Mouse (Mus musculus) liver, embryonic 14.5 days (tissue): ENCODE results near the gene Rpl13.

Experiments used
- CTCF ChIP-seq: IDR thresholded peaks from 2 replicates; pipeline ENCODE4 v1.5.1; 2016; ENCODE audit warnings: antibody characterized with exemption, low read depth, control low read depth
- EP300 ChIP-seq: IDR thresholded peaks from 2 replicates; pipeline ENCODE4 v1.6.1; 2016; ENCODE audit warnings: antibody characterized with exemption, low read depth

- TF ChIP-seq CTCF, result no peak
- no peak for TF ChIP-seq EP300
Measured at GRCm38 (mm10) chr8:123150737-123151171, 48.6 kb downstream of the Rpl13 start.
